Mouse (Mus musculus): ENCODE results near the gene Exph5. TPM values are rescaled to one million over a fixed set of nuclear protein-coding genes. Genes with fewer than 3 reads are reported as not detected.

Exph5 gene
- polyA plus RNA-seq, 1 experiment from 2014 or later: 0.76 TPM

GRCm38 (mm10) chr9:53404050-53404752, 102.7 kb downstream of the Exph5 start:
- ChIA-PET POLR2A (no interaction called here), CTCF (no interaction called here)
- no peak for TF ChIP-seq CTCF (IDR thresholded peaks at IDR 0.05)
- no peaks in the 10 kb centered on the region for H3K27me3 ChIP-seq
- DNase-seq (ENCODE audit: low read depth, low spot score): no peak
- ATAC-seq: no peak
- in situ Hi-C loops (cut with MboI; ENCODE audit: low pct_unique_long_range_greater_than_20kb): no loop called here

GRCm38 (mm10) chr9:53404753-53405722, 103.6 kb downstream of the Exph5 start:
- TF ChIP-seq CTCF (IDR thresholded peaks at IDR 0.05): no peak
- CTCF ChIA-PET: no interaction called here
- H3K27me3 ChIP-seq: no peaks in the 10 kb centered on the region
- ATAC-seq (no peak), DNase-seq (ENCODE audit: low read depth, low spot score) (no peak)
- in situ Hi-C loops (cut with MboI; ENCODE audit: low pct_unique_long_range_greater_than_20kb): no loop called here
- POLR2A ChIA-PET: no interaction called here

- CTCF ChIA-PET: interaction anchor here (1.3 kb wide), 1 partner anchor 10 kb away, joined by 5 read pairs; no protein-coding TSS in a partner anchor
These were observed 107.1 kb downstream of the Exph5 start for GRCm38 (mm10) chr9:53408548-53408947.

GRCm38 (mm10) chr9:53408953-53409361, 107.5 kb downstream of the Exph5 start:
- no peak for TF ChIP-seq CTCF (IDR thresholded peaks at IDR 0.05)
- in situ Hi-C loops (cut with MboI; ENCODE audit: low pct_unique_long_range_greater_than_20kb): no loop called here
- ATAC-seq (no peak), DNase-seq (ENCODE audit: low read depth, low spot score) (no peak)
- no peaks in the 10 kb centered on the region for H3K27me3 ChIP-seq
- ChIA-PET CTCF (no interaction called here), POLR2A (no interaction called here)

More at GRCm38 (mm10) chr9:53408548-53408947, 107.1 kb downstream of the Exph5 start:
- DNase-seq (ENCODE audit: low read depth, low spot score) (no peak), ATAC-seq (no peak)
- TF ChIP-seq CTCF (IDR thresholded peaks at IDR 0.05): no peak
- POLR2A ChIA-PET: no interaction called here
- in situ Hi-C loops (cut with MboI; ENCODE audit: low pct_unique_long_range_greater_than_20kb): no loop called here
- H3K27me3 ChIP-seq: no peaks in the 10 kb centered on the region

GRCm38 (mm10) chr9:53409427-53409826, 108.0 kb downstream of the Exph5 start:
- ChIA-PET CTCF (interaction anchor here (2.7 kb wide), 1 partner anchor 10 kb away, joined by 6 read pairs; no protein-coding TSS in a partner anchor), POLR2A (no interaction called here)
- no peaks in the 10 kb centered on the region for H3K27me3 ChIP-seq
- in situ Hi-C loops (cut with MboI; ENCODE audit: low pct_unique_long_range_greater_than_20kb): no loop called here
- no peak for ATAC-seq
- TF ChIP-seq CTCF (IDR thresholded peaks at IDR 0.05): no peak
- no peak for DNase-seq (ENCODE audit: low read depth, low spot score)

GRCm38 (mm10) chr9:53422133-53422896, 120.8 kb downstream of the Exph5 start:
- no peak for TF ChIP-seq CTCF (IDR thresholded peaks at IDR 0.05)
- CTCF ChIA-PET: no interaction called here
- POLR2A ChIA-PET: no interaction called here
- no peak for DNase-seq (ENCODE audit: low read depth, low spot score)
- H3K27me3 ChIP-seq: no peaks in the 10 kb centered on the region
- in situ Hi-C loops (cut with MboI; ENCODE audit: low pct_unique_long_range_greater_than_20kb): no loop called here
- ATAC-seq: no peak

- TF ChIP-seq CTCF (IDR thresholded peaks at IDR 0.05): no peak
- ChIA-PET POLR2A (no interaction called here), CTCF (no interaction called here)
- in situ Hi-C loops (cut with MboI; ENCODE audit: low pct_unique_long_range_greater_than_20kb): no loop called here
- ATAC-seq (no peak), DNase-seq (ENCODE audit: low read depth, low spot score) (no peak)
- H3K27me3 ChIP-seq: no peaks in the 10 kb centered on the region
These were observed 125.3 kb downstream of the Exph5 start for GRCm38 (mm10) chr9:53426726-53427125.

Other genes starting within 250 kb of the Exph5 start
- 23.9 TPM for gene Ddx10, start 53.6 kb upstream of the Exph5 start, polyA plus RNA-seq (2021)
- 32.3 TPM for gene Kdelc2, start 82.4 kb downstream of the Exph5 start, polyA plus RNA-seq (2021)
- gene 4930550C14Rik, start 100.7 kb downstream of the Exph5 start, polyA plus RNA-seq (2021): 0.13 TPM
- gene Atm, start 235.1 kb downstream of the Exph5 start, polyA plus RNA-seq (2021): 16.9 TPM
- gene Npat, start 235.4 kb downstream of the Exph5 start, polyA plus RNA-seq (2021): 17.4 TPM

Measured in Patski (cell line).